Mouse (Mus musculus) midbrain, embryonic 16.5 days (tissue): Measurements from ENCODE around the gene Spaca1. TPM values are rescaled to one million over a fixed set of nuclear protein-coding genes. Genes with fewer than 3 reads are reported as not detected.
"Not testable (repeated sequence)": the region's sequence is repeated elsewhere in the genome, so short reads cannot be mapped to it uniquely, and the experiment has no call there.

Experiments
- ATAC-seq: fragments of 200-750 bp; cut with Nextera tagmentation; 2 replicates; pipeline ENCODE4 v1.8.0; 2017; ENCODE audit warnings: moderate TSS enrichment
- H3K27ac ChIP-seq: fragments of 300-500 bp; sonication (generic); 2 replicates; pipeline ENCODE4 v1.5.1; 2014; ENCODE audit warnings: mild to moderate bottlenecking, low read length, mixed read lengths
- H3K27me3 ChIP-seq: fragments of 300-500 bp; sonication (generic); 2 replicates; pipeline ENCODE4 v1.6.1; 2014; ENCODE audit warnings: low read depth, low read length, mixed read lengths; ENCODE audit not compliant: control insufficient read depth, insufficient read depth
- H3K36me3 ChIP-seq: fragments of 300-500 bp; sonication (generic); 2 replicates; pipeline ENCODE4 v1.6.1; 2014; ENCODE audit warnings: mild to moderate bottlenecking, low read length, moderate library complexity, mixed read lengths; ENCODE audit not compliant: control insufficient read depth, insufficient read depth
- H3K4me1 ChIP-seq: fragments of 300-500 bp; sonication (generic); 2 replicates; pipeline ENCODE4 v1.6.1; 2014; ENCODE audit warnings: mild to moderate bottlenecking, low read length, mixed read lengths; ENCODE audit not compliant: control insufficient read depth, insufficient read depth
- H3K4me2 ChIP-seq: fragments of 300-500 bp; sonication (generic); 2 replicates; pipeline ENCODE4 v1.6.1; 2014; ENCODE audit warnings: mild to moderate bottlenecking, low read length, mixed read lengths
- H3K4me3 ChIP-seq: fragments of 300-500 bp; sonication (generic); 2 replicates; pipeline ENCODE4 v1.5.1; 2014; ENCODE audit warnings: low read depth, mild to moderate bottlenecking, low read length, moderate library complexity, mixed read lengths
- H3K9ac ChIP-seq: fragments of 300-500 bp; sonication (generic); 2 replicates; pipeline ENCODE4 v1.6.1; 2014; ENCODE audit warnings: low read depth, low read length, mixed read lengths
- H3K9me3 ChIP-seq: fragments of 300-500 bp; sonication (generic); replicated peaks from 2 replicates; pipeline ENCODE4 v1.6.1; 2014; ENCODE audit warnings: mild to moderate bottlenecking, low read length, mixed read lengths; ENCODE audit not compliant: control insufficient read depth, poor library complexity, severe bottlenecking
- WGBS: fragments of 180-500 bp; shearing (Covaris S2); extraction: QIAGEN DNeasy Blood & Tissue Kit; methylation state at CpG from one replicate; pipeline ENCODE4 v1.1.7; 2014; 5-methylcytosine and 5-hydroxymethylcytosine counted together
- polyA plus RNA-seq: library from polyadenylated mRNA; unstranded; fragments of >200 nt; fragmentation: Nextera tagmentation; extraction: Ambion mirVana; gene quantifications from 2 replicates; pipeline ENCODE4 v1.2.1, GENCODE M21; 2015

Spaca1 gene
- 0.84 and 0.87 TPM in 2 replicates for polyA plus RNA-seq

DNA sequence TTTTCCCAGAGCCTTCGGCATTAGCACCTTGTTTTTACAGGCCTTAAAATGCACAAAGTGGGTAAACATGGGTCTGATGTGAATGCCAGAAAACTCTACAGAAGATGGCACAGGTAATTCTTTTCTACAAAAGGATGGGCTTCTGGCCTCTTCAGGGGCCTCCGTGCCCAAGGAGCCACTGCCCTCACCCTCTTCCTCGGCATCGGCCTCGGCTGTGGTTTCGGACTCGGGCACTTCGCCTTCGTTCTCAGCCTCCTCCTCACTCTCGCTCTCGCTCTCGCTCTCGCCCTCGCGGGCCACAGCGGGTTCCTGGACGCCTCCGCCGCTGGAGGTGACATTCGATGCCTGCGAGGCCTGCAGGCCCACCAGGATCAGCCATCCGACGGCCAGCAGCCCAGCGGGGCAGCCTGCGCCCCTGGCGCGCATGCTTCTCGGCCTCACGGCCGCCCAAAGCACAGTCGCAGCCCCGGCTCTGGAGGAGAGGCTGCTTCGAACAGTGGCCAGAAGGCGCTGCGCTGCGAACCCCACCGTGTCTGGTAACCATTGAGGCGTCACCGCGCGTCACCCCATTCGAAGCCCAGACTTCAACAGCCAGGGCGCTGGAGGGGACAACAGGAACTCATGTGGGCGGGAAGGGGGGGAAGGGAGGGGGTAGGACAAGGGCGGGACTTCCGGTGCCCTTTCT is at the start of gene Spaca1:
Gene Spaca1, minus strand, starts transcription at position 621 of the 685 bp plus-strand sequence.
- 43% methylated on average over 46 of the region's 46 CpGs for WGBS
- H3K9me3 ChIP-seq: no peaks in the 10 kb centered on the region
- H3K36me3 ChIP-seq: no peaks in the 10 kb centered on the region
- H3K4me2 ChIP-seq: peak within 1 kb of the TSS; percentile 57
- H3K27me3 ChIP-seq: no peaks in the 10 kb centered on the region
- no peak within 1 kb of the TSS for H3K27ac ChIP-seq
- H3K4me1 ChIP-seq: no peaks in the 10 kb centered on the region
- H3K9ac ChIP-seq: peak within 1 kb of the TSS; percentile 54
- no peak for ATAC-seq
- peak within 1 kb of the TSS; percentile 29 for H3K4me3 ChIP-seq

DNA sequence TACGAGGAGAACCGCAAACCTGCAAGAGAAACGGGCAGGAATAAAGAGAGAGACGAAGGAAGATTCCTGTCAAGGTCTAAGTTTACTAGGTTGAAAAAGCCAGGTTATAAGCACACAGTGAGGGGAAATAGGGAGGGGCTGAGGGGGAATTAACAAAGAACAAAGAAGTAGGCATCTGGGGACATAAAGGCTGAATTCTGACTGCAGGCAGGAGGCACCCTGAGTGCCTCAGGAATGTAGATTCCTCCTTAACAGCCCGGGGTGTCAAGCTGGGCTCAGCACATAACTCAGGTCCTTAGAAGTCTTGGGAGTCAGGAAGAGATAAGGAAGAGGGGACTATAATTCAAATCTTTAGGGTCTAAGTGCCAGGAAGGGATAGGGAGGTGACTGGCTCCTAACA is 37.3 kb upstream of the Spaca1 start:
- not testable (repeated sequence) for H3K4me3 ChIP-seq, H3K36me3 ChIP-seq, H3K27ac ChIP-seq, H3K9ac ChIP-seq, ATAC-seq, H3K9me3 ChIP-seq, H3K4me2 ChIP-seq, H3K4me1 ChIP-seq, H3K27me3 ChIP-seq
- 86% methylated on average over 5 of the region's 5 CpGs for WGBS

DNA sequence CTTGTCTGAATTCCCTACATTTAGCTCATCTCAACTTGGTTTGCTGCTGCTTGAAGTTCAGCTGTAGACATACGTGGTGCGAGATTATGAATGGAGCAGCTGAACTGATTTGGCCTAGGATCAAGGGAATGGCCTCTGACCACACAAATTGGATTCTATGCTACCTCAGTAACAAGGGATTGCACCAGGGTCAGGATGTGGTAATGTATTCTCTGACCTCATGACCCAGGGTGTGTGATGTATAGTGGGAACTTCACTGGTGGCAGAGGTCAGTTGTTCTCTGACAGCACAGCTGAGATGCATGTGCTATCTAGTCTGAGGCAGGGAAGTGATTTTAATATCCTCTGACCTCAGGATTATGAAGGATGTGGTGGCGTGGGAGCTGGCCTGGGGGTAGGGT is 31.1 kb upstream of the Spaca1 start:
- Histone ChIP-seq H3K27ac (no peak overlapping the region), H3K36me3 (no peaks in the 10 kb centered on the region), H3K4me3 (no peak overlapping the region), H3K4me1 (no peaks in the 10 kb centered on the region), H3K4me2 (no peak overlapping the region), H3K27me3 (no peaks in the 10 kb centered on the region), H3K9me3 (no peaks in the 10 kb centered on the region), H3K9ac (no peak overlapping the region)
- ATAC-seq: no peak
- WGBS: 80% methylated on average over 3 of the region's 3 CpGs

DNA sequence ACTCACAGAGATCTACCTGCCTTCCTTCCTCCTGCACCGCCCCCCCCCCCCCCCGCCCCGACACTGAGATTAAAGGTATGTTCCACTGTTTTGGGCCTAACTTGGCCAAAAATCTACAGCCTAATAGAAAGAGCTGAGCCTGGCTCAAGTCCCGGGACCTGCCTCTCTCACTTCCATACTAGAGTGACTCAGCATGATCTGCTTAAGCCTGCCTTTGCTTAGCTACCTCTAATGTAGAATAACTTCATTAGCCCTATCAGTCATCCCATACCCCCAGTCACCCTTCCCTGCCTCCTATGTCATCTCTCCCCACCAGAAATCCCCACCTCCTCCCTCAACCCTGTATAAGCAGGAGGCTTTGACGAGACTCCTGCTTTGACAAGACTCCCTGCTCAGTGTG is 19.0 kb upstream of the Spaca1 start:
- no peak for ATAC-seq
- H3K9ac ChIP-seq: no peak overlapping the region
- no peaks in the 10 kb centered on the region for H3K9me3 ChIP-seq
- WGBS: 70% methylated on average over 3 of the region's 5 CpGs
- no peak overlapping the region for H3K27ac ChIP-seq
- H3K4me3 ChIP-seq: no peak overlapping the region
- no peaks in the 10 kb centered on the region for H3K27me3 ChIP-seq
- no peaks in the 10 kb centered on the region for H3K4me1 ChIP-seq
- H3K4me2 ChIP-seq: no peak overlapping the region
- H3K36me3 ChIP-seq: no peaks in the 10 kb centered on the region

DNA sequence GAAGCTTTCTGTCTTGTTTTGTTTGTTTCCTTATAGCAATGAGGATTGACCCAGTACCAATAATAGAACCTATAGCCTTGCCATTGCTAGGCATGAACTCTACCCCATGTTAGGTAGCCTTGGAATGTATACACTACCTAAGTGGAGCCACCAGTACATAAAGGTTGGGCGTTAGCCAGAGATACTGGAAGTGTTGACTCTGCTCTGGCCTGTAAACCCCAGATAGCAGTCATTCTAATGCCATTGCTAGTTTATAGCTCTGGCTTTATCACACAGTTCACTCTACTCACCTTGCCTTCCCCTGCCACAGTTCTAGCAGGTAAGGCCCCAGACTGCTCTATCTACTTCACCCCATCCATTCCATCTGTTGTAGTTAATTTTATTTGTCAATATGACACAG is 8.3 kb upstream of the Spaca1 start:
- Histone ChIP-seq H3K9me3 (peaks cover 3% of the 10 kb centered on the region; the same call in 1 of the 2 replicates), H3K36me3 (no peaks in the 10 kb centered on the region), H3K4me1 (no peaks in the 10 kb centered on the region), H3K27ac (no peak overlapping the region), H3K4me2 (no peak overlapping the region), H3K27me3 (no peaks in the 10 kb centered on the region), H3K4me3 (no peak overlapping the region), H3K9ac (no peak overlapping the region)
- 82% methylated on average over 1 of the region's 1 CpGs for WGBS
- no peak for ATAC-seq

DNA sequence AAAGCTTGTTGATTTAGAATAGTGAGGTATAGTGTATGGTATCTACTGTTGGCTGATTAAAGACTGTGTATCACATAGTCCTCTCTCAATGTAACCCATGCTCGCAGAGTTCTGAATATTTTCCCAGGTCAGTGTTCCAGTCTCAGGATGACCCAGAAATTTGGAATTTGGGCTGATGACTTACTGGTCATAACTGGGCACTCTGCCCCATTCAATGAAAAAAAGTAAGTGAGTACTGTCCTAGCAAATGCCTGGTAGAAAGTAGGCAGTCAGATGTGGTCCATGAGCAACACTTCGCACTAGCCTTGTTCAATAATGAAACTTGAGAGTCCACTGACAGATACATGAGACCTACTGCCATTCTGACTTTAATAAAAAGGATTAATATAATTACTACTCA is 23.2 kb downstream of the Spaca1 start:
- Histone ChIP-seq H3K36me3 (no peaks in the 10 kb centered on the region), H3K4me2 (no peak overlapping the region), H3K9ac (no peak overlapping the region), H3K27ac (no peak overlapping the region), H3K4me1 (no peaks in the 10 kb centered on the region), H3K9me3 (no peaks in the 10 kb centered on the region), H3K4me3 (no peak overlapping the region), H3K27me3 (no peaks in the 10 kb centered on the region)
- WGBS: 94% methylated on average over 2 of the region's 2 CpGs
- ATAC-seq: no peak

DNA sequence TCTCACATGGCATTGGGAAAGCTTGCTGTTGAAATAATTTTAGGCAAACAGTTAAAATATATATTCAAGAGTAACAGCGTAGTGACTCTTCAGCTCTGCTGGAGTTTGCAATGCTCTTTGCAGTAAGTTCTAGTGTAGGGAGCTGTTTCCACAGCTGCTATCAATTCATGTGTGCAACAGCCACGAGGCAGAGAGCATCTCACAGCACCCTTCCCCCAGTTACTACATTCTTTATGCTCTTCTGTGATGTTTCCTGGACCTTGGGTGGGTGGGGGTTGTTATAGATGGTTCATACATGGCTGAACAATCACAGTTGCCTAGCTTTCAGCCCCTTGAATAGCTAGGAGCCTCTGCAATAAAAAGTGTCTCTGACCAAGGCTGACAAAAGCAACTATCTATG is 28.5 kb downstream of the Spaca1 start:
- Histone ChIP-seq H3K9ac (no peak overlapping the region), H3K9me3 (no peaks in the 10 kb centered on the region), H3K4me1 (no peaks in the 10 kb centered on the region), H3K4me3 (no peak overlapping the region), H3K27ac (no peak overlapping the region), H3K27me3 (no peaks in the 10 kb centered on the region), H3K4me2 (no peak overlapping the region), H3K36me3 (no peaks in the 10 kb centered on the region)
- no peak for ATAC-seq
- 57% methylated on average over 2 of the region's 2 CpGs for WGBS

DNA sequence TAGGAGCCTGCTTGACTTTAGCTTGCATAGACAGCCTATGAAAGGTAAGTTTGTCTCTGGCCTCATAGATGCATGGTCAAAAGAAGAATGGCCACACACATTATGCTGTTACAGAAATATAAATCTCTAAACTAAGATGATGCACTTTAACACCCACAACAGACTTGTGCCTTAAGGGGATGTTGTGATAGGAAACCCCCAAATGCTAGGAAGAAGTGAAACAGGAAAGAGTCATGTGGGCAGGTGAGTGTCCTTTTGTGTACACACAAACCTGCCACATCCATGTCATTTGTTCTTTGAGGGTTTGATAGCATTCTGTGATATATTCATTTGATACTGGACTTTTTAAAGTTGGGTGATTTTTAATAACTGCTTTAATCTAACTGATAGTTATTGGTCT is 53.6 kb downstream of the Spaca1 start:
- Histone ChIP-seq H3K4me2 (no peak overlapping the region), H3K9ac (no peak overlapping the region), H3K27ac (no peak overlapping the region), H3K4me1 (0 out of 2 replicates have a peak, but pooled peaks cover 4% of the 10 kb centered on the region), H3K27me3 (no peaks in the 10 kb centered on the region), H3K4me3 (no peak overlapping the region), H3K36me3 (no peaks in the 10 kb centered on the region), H3K9me3 (no peaks in the 10 kb centered on the region)
- no peak for ATAC-seq

DNA sequence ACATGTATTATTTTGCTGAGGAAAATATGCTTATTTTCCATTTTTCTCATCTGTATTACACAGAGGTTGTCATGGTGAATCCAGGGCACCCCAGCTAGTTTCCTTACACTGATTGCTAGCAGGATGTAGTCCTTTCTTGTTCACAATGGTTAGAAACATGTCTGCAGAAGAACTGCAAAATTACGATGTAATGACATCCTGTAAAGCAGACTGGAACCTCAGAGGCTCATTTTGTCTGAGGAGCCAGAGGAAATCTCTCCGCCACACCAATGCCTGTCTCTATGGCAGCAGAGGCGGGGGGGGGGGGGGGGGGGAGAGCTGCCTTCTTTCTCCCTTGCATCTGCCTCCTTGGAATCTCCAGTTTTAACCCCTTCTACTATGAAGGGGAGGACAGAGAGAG is 57.3 kb downstream of the Spaca1 start:
- H3K4me1 ChIP-seq: 0 out of 2 replicates have a peak, but pooled peaks cover 4% of the 10 kb centered on the region
- no peaks in the 10 kb centered on the region for H3K9me3 ChIP-seq
- H3K9ac ChIP-seq: no peak overlapping the region
- peak; percentile 51 for ATAC-seq
- WGBS: 30% methylated on average over 2 of the region's 3 CpGs
- peak overlapping the region; percentile 11; the same call in 1 of the 2 replicates for H3K27ac ChIP-seq
- no peaks in the 10 kb centered on the region for H3K27me3 ChIP-seq
- no peak overlapping the region for H3K4me2 ChIP-seq
- no peak overlapping the region for H3K4me3 ChIP-seq
- H3K36me3 ChIP-seq: no peaks in the 10 kb centered on the region
